Mouse (Mus musculus): ENCODE data around the gene Bhlhe41.

Gene Bhlhe41

GRCm38 (mm10) chr6:145872010-145872409 is 6.7 kb upstream of the Bhlhe41 start:
- no peak for DNase-seq (ENCODE audit: low spot score)

GRCm38 (mm10) chr6:145870991-145871390 is 5.6 kb upstream of the Bhlhe41 start:
- no peak for DNase-seq (ENCODE audit: low spot score)

- DNase-seq (ENCODE audit: low spot score), result no peak
Measured at GRCm38 (mm10) chr6:145867111-145867510, 1.8 kb upstream of the Bhlhe41 start.

GRCm38 (mm10) chr6:145865886-145866851 is 811 bp upstream of the Bhlhe41 start:
- DNase-seq (ENCODE audit: low spot score), result peak; percentile 84

GRCm38 (mm10) chr6:145864171-145864570 is 1.2 kb downstream of the Bhlhe41 start:
- DNase-seq (ENCODE audit: low spot score), result no peak

- DNase-seq (ENCODE audit: low spot score), result peak; percentile 48
Measured at GRCm38 (mm10) chr6:145863065-145863971, 2.0 kb downstream of the Bhlhe41 start.

- no peak for DNase-seq (ENCODE audit: low spot score)
Measured at GRCm38 (mm10) chr6:145862739-145863064, 2.7 kb downstream of the Bhlhe41 start.

GRCm38 (mm10) chr6:145862321-145862720 is 3.0 kb downstream of the Bhlhe41 start:
- DNase-seq (ENCODE audit: low spot score), result no peak

GRCm38 (mm10) chr6:145861462-145862227 is 3.7 kb downstream of the Bhlhe41 start:
- DNase-seq (ENCODE audit: low spot score), result no peak

GRCm38 (mm10) chr6:145860350-145860749 is 5.0 kb downstream of the Bhlhe41 start:
- no peak for DNase-seq (ENCODE audit: low spot score)

GRCm38 (mm10) chr6:145858414-145858813 is 6.9 kb downstream of the Bhlhe41 start:
- DNase-seq (ENCODE audit: low spot score), result no peak

GRCm38 (mm10) chr6:145857428-145857827 is 7.9 kb downstream of the Bhlhe41 start:
- no peak for DNase-seq (ENCODE audit: low spot score)

- peak; percentile 92 for DNase-seq (ENCODE audit: low spot score)
Measured at GRCm38 (mm10) chr6:145855720-145856551, 9.4 kb downstream of the Bhlhe41 start.

GRCm38 (mm10) chr6:145854756-145855155 is 10.6 kb downstream of the Bhlhe41 start:
- DNase-seq (ENCODE audit: low spot score), result no peak

- DNase-seq (ENCODE audit: low spot score), result no peak
Measured at GRCm38 (mm10) chr6:145853356-145854079, 11.8 kb downstream of the Bhlhe41 start.

GRCm38 (mm10) chr6:145852708-145853107 is 12.7 kb downstream of the Bhlhe41 start:
- DNase-seq (ENCODE audit: low spot score), result no peak

GRCm38 (mm10) chr6:145851956-145852355 is 13.4 kb downstream of the Bhlhe41 start:
- DNase-seq (ENCODE audit: low spot score), result no peak

GRCm38 (mm10) chr6:145850789-145851188 is 14.6 kb downstream of the Bhlhe41 start:
- peak; percentile 54 for DNase-seq (ENCODE audit: low spot score)

GRCm38 (mm10) chr6:145847661-145848060 is 17.7 kb downstream of the Bhlhe41 start:
- DNase-seq (ENCODE audit: low spot score), result no peak

- DNase-seq (ENCODE audit: low spot score), result no peak
Measured at GRCm38 (mm10) chr6:145846948-145847347, 18.4 kb downstream of the Bhlhe41 start.

All from ovary, adult 18-20 months (tissue).